Mouse (Mus musculus): Measurements from ENCODE around the gene Ripply1.

Gene Ripply1

DNA sequence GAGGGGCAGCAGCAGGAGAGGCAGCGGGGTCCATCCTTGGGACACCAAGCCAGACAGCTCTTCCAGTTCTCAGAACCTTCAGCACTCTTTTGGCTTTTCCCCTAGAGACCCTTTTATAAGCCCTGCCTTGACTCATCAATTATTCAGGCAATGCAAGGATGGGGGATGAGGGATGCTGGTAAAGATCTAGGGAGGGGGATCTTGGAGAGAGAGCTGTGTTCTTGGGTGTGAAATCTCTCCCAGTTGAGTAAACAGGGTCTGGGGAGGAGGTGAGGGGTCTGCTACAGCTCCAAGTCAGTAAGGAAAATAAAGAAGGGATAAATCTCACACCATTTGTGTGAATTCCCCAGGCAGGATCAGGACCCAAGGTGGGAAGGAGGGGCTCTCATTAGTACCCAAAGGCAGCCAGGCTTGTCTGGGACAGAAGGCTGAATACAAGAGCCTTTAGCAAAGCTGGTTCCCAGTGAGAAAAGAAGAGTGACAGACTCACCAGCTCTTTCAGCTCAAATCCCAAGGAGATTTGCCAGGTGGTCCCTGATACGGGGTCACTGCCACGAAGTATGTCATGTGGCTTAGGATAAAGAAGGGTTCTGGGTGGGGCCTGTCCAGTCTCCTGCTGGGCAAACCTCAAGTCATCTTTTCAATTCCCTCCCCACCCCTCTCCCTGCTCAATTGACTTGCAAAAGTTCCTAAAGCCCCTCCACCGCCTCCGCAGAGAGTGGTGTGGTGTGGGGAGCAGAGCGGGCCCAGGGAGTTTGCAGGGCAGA is at the start of gene Ripply1:
Ripply1 (minus strand) TSS at position 76 of the 767 bp plus-strand sequence.
- no peak for DNase-seq (ENCODE audit: low read depth)

DNA sequence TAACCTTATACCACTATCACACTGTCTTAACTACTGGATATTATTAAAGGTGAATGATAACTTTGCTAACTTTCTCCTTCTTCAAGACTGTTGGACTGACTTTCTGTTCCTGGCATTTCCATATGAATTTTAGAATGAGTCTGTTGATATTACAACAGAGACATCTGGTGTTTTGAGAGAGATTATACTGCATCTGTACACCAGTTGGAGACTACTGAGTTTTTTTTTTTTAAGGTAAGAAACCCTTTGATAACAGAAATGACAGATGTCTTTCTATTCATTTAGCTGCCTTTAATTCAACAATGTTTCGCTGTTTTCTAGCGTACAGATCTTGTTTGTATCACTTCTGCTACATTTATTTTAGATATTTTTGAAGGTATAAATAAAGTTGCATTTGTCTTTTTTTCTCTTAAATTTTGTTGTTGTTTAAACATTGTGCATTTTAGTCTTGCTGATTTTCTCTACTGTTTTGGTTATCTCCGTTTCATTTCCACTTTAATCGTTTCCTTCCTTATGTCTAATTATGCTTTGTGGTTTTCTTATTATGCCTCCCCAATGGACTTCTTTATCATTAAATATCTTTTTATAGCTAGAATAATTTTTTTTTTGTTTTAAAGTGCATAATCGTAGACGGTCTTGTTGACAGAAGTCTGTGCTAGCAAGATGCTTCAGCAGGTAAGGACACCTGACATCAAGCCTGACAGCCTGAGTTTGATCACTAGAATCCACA is 46.4 kb upstream of the Ripply1 start:
- DNase-seq (ENCODE audit: low read depth): no peak

DNA sequence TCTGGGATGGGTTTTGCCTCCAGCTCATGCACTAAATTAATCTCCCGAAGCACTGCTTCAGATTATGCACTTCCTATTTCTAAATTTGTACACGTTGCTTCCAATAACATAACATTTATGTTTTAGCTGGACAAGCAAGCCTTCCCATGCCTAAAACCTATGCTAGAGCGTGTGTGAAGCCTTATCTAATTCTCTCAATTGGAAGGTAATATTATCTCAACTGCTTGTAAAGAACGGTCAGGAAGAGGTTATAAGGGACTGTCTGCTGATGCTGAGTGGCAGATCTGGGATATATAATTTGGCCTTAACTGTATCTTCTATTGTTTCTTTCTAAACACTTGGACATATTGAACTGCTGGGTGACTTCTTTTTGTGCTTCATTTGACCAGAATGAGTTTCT is 44.8 kb upstream of the Ripply1 start:
- DNase-seq (ENCODE audit: low read depth): no peak

DNA sequence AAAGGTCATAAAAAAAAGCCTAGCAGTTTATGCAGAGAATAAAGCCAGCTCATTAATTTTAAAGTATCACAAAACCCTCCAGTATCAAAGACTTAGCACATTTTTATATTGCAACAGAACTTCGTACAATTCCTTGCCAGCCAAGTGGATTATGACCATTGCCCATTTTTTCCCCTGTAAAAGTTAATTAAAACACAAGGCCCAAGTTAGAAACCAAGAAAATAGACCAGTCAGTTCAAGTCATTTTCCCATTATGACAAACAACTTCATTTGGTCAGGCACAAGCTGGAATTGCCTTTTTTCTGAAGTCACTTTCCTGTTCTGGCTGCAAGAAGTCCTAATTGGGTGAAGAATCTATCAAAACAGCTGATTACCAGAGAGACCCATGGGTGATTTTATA is 43.2 kb upstream of the Ripply1 start:
- DNase-seq (ENCODE audit: low read depth): no peak

DNA sequence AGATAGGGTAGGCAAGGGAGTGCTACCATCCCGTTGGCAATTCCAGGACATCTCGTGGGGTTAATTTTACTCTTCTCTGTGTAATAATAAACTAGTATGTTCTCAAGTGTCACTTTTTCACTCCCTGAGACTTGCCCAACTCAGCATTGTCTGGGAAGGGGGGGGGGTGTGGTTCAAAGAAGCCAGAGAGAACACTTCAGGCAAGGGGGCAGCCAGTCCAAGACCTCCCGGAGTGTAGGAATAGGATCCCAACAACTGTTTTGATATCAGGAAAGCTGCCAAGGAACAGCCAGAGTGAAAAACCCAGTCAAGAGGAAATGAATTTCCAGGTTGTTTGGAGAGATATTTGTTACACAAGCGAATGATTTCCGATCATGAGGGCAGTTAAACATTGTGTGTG is 33.0 kb upstream of the Ripply1 start:
- no peak for DNase-seq (ENCODE audit: low read depth)

DNA sequence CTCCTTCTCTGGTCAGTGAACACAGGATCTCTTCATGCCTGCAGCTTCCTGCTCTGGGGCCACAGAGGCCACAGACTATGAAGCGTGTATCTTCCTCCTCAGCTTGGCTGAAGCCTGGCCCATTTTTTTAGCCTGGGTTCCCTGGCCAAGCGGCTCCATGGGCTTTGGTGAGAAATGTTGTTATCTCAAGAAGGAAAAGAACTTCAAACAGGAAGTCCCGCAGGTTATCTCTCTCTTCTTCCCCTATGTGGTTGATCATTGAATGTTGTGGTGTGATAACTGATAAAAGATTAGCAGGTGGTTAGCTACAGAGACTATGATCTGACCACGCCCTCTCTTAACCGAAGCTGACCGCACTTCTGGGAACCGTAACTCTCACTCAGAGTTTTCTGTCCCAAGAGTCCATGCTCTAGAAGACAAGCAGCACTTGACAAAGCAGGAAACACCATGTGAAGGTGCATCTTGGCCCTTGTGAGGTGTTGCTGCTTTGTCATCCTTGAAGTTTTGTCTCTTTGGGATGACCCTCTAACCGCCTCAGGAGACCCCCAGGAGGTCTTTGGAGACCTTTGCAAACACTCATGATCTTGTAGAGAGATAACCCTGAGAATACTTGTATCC is 32.0 kb upstream of the Ripply1 start:
- peak; percentile 7 for DNase-seq (ENCODE audit: low read depth)

DNA sequence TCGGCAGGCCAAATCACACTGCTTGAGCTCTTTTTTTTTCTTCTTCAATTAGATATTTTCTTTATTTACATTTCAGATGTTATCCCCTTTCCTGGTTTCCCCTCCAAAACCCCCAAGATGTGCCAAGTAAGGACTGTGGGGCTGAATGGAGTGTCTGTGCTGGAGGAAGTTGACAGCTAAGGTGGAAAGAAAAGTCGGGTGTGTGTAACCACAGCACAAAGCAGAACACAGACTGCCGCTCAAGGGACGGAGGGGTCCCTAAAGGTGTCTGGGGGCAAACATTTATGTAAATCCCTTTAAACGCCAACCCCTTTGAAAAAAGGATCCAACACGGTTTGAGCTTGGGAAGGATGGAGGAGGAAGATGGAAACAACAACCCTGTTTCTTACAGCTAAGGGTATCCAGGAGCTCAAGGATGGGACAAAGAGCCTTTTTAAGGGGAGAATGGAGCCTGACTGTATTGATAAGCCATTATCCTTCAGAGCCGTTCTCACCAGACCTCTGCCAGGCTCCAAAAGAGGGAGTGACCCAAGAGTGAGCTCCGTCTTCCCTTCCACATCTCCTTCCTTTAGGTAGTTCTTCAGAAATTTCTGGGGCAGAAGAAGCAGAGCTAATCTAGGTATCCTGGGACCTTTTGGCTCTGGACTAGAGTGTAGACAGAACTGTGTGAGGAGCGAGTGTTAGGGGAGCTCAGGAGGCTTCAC is 31.3 kb upstream of the Ripply1 start:
- peak; percentile 3 for DNase-seq (ENCODE audit: low read depth)

DNA sequence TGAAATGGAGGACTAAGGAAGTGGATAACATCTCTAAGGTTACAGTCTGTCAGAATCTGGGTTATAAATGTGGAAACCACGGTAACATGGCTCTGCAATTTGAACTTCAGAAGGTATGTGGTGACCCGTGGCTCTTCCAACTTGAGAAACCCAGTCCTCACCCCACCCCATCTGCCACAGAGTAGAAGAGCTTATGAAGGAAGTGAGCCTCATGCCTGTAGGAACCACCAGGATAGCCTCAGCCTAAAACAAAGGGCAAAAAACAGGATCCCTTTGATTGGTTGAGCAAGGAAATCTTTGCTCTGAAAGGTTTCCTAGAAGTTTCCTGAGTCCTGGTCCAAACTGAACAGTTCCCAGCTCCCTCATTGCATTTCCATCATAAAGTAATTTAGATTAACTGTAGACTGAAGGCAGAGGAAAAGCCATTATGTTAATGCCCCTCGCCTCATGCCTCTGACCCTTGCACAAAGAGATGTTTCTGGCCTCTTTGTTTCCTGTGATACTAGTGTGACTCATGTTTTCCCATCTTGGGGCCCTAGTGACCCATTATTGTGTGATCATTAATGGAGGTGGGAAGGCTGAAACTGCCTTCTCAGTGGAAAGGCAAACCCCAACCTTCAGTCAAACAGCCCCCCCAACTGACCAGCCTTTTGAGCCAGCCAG is 30.6 kb upstream of the Ripply1 start:
- DNase-seq (ENCODE audit: low read depth): no peak

DNA sequence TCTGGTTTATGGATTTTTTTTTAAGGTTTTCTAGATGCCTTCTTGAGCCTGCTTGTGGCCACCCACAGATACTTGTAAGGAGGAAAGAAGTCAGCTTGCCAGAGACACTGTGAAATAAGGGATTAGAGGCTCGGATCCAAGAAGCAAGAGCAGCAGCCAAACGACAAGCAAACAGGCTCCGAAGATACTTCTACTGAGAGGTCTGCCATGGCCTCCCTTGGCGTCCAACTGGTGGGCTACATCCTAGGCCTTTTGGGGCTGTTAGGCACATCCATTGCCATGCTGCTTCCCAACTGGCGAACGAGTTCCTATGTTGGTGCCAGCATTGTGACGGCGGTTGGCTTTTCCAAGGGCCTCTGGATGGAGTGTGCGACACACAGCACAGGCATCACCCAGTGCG is 26.3 kb upstream of the Ripply1 start:
- DNase-seq (ENCODE audit: low read depth): no peak

DNA sequence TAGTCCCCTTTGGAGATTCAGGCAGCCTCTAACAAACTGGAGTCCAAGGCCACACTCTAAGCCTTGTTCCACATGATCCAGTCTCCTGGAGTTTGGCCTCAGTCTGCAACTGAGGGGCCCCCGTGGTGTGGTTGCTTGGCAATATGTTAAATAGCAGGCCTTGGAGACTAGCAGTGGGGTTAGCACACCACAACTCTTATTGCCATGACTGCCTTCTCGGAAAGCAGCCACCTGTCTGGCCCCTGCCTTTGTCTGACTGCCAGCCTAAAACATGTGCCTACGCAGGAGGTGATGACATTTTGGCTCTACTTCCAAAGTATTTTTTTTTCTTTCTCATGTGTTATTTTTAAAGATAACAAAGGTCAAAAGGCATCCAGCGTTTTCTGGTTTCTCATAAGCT is 25.9 kb upstream of the Ripply1 start:
- no peak for DNase-seq (ENCODE audit: low read depth)

DNA sequence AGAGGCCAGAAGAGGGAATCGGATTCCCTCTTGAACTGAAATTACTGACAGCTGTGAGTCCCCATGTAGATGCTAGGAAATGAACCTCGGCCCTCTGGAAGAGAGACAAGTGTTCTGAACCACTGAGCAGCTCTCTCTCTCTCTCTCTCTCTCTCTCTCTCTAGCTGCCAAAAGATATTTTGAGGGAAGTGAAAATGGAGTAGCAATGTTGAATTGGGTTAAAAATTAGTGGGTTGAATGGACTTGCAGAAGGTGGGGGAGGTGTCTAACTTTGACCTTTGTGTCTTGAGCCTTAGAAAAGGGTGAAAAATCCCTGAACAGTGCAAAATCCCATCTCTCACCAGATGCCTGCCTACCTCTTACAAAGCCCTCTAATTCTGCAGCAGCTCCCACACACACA is 25.2 kb upstream of the Ripply1 start:
- no peak for DNase-seq (ENCODE audit: low read depth)

DNA sequence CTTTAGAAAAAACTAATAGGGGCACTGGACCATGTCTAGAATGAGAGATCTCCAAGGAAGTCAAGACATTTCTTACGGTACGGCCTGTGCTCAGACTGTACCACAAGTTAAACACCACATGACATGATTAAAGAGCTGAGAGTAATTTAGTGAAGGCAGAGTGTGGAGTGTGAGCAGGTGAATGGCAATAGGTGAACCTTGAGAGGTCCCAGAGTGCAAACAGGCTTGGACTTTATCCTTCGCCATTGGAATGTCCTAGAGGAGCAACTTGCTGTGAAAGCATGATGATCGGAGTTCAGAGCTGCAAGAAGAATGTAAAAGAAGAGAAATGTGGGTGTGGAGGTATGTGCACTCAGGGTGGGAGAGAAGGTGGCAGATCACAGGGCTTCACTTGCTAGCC is 23.8 kb upstream of the Ripply1 start:
- no peak for DNase-seq (ENCODE audit: low read depth)

DNA sequence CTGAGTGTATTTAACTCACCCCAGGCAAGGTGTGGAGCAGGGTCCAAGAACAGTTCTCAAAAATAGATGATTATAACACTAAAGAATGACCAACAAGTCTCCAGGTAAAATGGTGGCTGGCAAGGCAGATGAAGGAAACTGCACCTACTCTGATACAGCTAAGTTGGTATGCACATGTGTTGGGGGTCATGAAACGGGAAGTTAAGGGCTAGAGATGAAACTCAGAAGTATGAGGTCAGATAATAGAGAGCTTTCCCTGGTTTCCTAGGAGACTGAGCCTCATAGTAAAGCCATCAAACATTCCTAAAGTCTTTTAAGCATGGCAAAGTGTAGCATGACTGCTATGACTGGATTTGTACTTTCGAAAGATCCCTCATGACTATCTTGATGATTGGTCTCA is 20.9 kb upstream of the Ripply1 start:
- DNase-seq (ENCODE audit: low read depth): no peak

DNA sequence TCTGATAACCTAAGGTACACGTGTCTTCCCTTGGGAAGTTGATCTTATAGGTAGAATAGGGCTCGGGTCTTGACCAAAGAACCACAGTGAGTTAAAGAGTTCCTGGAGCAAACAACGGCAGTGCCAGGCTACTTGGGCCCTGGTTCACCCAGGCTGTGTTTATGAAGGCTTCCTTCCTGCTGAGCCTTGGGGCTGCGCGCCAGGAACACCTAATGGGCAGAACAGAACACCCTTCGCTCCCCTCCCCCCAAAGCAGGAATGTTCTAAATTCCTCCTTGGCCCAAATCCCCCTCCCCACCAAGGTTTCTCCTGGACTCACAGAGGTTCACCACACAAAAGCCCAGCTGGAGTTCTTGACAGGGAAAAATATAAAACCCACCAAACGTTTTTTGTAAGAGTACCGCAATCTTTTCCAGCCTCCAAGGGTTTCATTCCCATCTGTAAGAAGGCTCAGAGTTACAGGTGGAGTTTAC is 18.3 kb upstream of the Ripply1 start, which contains the start of gene Cldn2:
Cldn2 (plus strand) TSS at position 423 of the 473 bp plus-strand sequence.
- no peak for DNase-seq (ENCODE audit: low read depth)

DNA sequence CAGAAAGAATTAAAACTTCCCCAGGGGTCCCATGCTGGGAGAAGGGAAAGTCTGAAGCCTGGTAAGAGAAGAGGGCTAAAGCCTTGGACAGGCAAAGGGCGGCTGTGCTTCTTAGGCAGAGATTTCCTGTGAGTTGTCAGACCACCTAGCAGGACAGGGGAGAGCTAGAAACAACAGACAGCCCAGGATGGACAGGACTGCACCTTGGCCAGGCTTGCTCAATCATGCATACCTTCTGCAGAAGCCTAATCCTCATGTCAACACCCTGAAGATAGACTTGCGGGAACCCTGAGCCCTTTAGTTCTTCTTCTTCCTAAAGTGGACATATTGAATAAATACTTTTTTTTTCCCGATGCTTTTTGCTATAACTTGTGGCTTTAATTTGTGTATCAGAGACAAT is 17.8 kb upstream of the Ripply1 start:
- DNase-seq (ENCODE audit: low read depth): no peak

DNA sequence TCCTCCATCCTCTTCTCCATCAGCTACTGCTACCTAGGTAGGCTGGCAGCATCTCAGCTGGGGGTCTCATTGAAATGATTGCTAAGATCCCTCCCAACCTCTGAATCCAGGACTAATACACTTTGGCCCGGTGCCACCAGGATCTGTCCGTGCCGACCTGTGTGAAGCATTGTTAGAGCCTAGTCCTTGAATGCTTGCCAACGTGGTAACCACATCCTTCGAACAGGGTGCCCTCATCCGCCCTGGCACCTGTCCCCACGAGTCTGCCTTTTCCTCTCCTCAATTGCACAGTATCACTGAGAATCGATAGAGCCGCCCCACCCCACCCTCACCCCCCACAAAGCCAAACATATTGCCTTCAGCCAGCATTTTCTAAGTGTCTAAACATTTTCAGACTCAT is 15.7 kb upstream of the Ripply1 start:
- DNase-seq (ENCODE audit: low read depth): peak; percentile 57

DNA sequence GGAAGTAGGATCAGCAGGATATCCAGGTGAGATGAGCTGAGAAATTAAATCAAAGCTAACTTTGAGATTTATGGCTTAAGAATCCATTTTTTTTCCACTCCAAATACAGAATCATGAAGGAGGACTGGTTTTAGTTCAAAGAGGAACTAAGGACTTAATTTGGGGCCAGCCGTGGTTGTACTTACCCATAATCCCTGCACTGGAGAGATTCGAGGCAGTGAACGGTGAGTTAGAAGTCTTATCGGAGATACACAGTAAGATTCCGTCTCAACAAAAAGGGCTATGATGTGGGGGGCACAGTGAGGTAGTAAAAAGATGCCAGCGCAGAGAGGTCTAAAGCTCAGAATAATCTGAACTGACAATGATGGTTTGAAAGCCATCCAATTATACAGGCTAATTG is 13.9 kb upstream of the Ripply1 start:
- DNase-seq (ENCODE audit: low read depth): no peak

DNA sequence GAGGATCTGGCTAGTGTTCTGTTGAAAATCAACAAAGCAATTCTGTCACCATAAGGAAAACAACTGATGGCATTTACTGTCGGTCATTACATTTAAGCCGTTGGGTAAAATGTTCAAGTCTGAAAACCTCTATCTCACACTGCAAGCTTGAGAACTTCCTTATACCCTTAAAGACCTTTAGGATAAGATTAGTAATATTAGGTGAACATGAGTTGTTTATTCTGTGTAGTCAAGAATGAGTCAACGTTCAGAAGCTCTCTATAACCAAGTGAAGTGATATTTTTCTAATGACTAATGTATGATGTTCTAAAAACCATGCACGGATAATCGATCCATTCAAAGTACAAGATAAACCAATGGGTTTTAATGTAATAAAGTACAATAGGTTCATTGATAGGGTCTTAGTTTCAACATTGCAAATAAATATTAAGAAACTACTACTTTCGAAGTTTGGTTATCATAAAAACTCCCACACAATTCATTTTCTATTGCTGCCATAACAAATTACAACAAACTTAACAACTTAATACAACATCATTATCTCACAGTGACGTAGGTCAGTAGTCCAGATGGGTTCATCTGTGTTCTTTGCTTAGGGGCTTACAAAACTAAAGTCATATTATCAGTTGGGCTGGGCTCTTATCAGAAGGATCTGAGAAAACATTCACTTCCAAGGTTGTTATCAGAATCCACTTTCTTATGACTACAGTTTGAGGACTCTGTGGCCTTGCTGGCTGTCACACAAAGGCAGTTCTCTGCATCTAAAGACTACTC is 12.1 kb upstream of the Ripply1 start:
- DNase-seq (ENCODE audit: low read depth): no peak

DNA sequence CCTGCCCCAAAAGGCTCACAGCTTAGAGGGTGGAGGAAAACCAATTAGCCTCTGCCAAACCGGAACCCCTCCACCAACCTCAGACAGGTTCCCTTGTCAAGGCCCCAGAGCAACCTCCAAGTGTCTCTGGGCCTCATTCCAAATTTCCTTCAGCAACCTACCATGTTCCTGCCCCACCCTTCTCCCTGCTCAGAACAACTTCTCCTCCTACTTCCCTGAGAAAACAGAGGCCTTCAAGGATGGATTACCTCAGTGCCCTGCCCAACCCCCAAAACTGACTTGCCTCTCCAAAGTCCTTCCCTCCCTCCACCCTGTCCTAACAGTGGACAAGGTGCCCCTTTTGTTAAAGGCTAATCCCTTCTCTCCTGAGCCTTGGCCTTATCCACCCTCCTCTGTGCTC is 3.6 kb upstream of the Ripply1 start:
- DNase-seq (ENCODE audit: low read depth): no peak

DNA sequence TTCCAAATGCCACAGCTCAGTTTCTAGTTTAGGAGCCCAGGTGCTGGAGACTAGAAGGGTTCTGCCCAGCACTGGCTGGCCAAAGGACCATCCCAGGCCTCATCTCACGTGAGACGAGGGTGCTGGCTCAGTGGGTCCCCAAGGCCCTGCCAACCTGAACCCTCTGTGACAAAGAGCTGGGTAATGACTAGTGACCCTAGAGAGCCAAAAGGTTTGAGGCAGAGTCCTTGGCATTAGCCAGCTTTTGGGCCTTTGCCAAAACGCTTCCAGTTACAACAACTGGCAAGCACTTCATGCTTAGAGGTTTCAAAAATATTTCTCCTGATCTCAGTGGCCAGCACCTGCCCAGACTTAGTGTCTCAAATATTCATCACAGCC is 881 bp upstream of the Ripply1 start:
- DNase-seq (ENCODE audit: low read depth): no peak

DNA sequence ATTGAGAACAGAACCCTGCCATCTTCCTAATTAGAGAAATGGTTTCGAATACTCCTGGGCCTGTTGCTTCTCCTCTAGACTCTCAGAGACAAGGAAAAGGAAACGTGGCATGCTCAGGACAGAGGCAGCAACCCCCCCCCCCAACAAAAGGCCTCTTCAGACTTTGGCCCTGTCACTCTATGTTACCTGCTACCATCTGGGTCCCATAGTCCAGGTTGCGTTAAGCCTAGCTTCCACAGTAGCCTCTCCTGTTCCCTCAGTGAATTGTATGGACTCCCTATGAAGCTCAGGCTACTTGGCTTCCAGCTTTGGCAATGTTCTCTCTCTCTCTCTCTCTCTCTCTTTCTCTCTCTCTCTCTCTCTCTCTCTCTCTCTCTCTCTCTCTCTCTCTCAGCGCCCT is 590 bp downstream of the Ripply1 start:
- no peak for DNase-seq (ENCODE audit: low read depth)
